ENCODE assay signal across 9 mouse cellular contexts in the genomic region with DNA sequence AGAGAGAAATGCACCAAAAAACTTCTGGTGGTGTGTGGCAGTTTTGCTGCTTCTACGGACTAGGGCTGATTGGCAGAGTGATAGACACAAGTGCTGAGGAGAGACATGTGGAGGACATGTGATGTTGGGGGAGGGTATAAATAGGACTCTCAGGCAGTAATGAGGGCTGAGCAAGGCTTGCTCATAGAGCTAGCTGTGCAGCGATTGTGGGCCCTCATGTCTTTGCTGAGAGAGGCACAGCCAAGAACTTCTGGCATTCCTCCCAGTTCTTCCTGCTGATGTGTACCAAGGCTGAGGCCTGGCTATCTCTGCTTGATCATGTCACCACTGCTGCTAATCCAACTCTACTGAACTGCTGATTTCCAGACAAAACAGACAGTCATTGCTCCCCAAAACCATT.
DNase-seq lines count a peak whose midpoint lies in the region; ATAC-seq lines count a peak whose summit lies in the region.
"Had no signal": no experiment of that assay in that cellular context is flagged by ENCODE, and none has a peak within 500 bp of the region (broad histone marks: within the 10 kb centered on the region; RNA-seq: fewer than 3 reads in every experiment).

No protein-coding gene starts in this region.

- no peaks in the 10 kb centered on the region for H3K36me3 ChIP-seq in hindbrain, embryonic 15.5 days
- H3K36me3 ChIP-seq in hindbrain, embryonic 11.5 days (ENCODE audit: control insufficient read depth, insufficient read depth, low read length) = no peaks in the 10 kb centered on the region
- H3K36me3 ChIP-seq in heart, embryonic 10.5 days = no peaks in the 10 kb centered on the region

- H3K9me3 ChIP-seq in hindbrain, embryonic 15.5 days = no peaks in the 10 kb centered on the region
- H3K9me3 ChIP-seq in hindbrain, embryonic 11.5 days (ENCODE audit: control insufficient read depth, low read length) = no peaks in the 10 kb centered on the region
- H3K9me3 ChIP-seq in heart, embryonic 10.5 days = no peaks in the 10 kb centered on the region

- no peak overlapping the region for H3K27ac ChIP-seq in hindbrain, embryonic 15.5 days (replicated peaks)
- no peak overlapping the region for H3K27ac ChIP-seq in hindbrain, embryonic 11.5 days (ENCODE audit: low read depth, low read length)
- H3K27ac ChIP-seq in heart, embryonic 10.5 days = no peak overlapping the region
- H3K27ac ChIP-seq: macrophage had no signal

- no peaks in the 10 kb centered on the region; the same call in 1 of the 2 replicates for H3K4me1 ChIP-seq in hindbrain, embryonic 15.5 days (replicated peaks)
- no peaks in the 10 kb centered on the region for H3K4me1 ChIP-seq in hindbrain, embryonic 11.5 days (replicated peaks; ENCODE audit: control insufficient read depth, insufficient read depth, low read length)
- H3K4me1 ChIP-seq in heart, embryonic 10.5 days = 0 out of 2 replicates have a peak, but pooled peaks cover 15% of the 10 kb centered on the region

- no peaks in the 10 kb centered on the region for H3K27me3 ChIP-seq in hindbrain, embryonic 15.5 days
- H3K27me3 ChIP-seq in hindbrain, embryonic 11.5 days (ENCODE audit: control insufficient read depth, insufficient read depth, low read length) = no peaks in the 10 kb centered on the region
- H3K27me3 ChIP-seq in heart, embryonic 10.5 days (ENCODE audit: insufficient read depth, poor library complexity, severe bottlenecking) = no peaks in the 10 kb centered on the region

- no peak overlapping the region for H3K4me3 ChIP-seq in hindbrain, embryonic 15.5 days
- H3K4me3 ChIP-seq in hindbrain, embryonic 11.5 days (ENCODE audit: low read depth, low read length) = no peak overlapping the region
- no peak overlapping the region for H3K4me3 ChIP-seq in heart, embryonic 10.5 days

- no peak overlapping the region for H3K9ac ChIP-seq in hindbrain, embryonic 15.5 days
- no peak overlapping the region for H3K9ac ChIP-seq in hindbrain, embryonic 11.5 days (ENCODE audit: low read depth, low read length)

- peak; percentile 80; the same call in 1 of the 2 replicates for ATAC-seq in hindbrain, embryonic 15.5 days (ENCODE audit: low FRiP score, low read depth)
- ATAC-seq in hindbrain, embryonic 11.5 days (ENCODE audit: low FRiP score) = no peak

- no peak for DNase-seq in hindbrain, embryonic 11.5 days (ENCODE audit: low spot score)
- peak; percentile 54 for DNase-seq in urinary bladder, postnatal 14 days (ENCODE audit: low spot score)
- DNase-seq in urinary bladder, adult 2 months (ENCODE audit: low spot score) = no peak
- peak; percentile 58 for DNase-seq in heart, embryonic 10.5 days (ENCODE audit: low spot score)
- DNase-seq in lung, postnatal 14 days = peak; percentile 39
- no peak for DNase-seq in thymus, postnatal 0 days (ENCODE audit: low spot score)
- no peak for DNase-seq in embryo, embryonic 9.5 days (ENCODE audit: extremely low spot score)

- H3K4me2 ChIP-seq in hindbrain, embryonic 15.5 days = no peak overlapping the region
- H3K4me2 ChIP-seq in hindbrain, embryonic 11.5 days (replicated peaks; ENCODE audit: low read depth, low read length) = no peak overlapping the region

- WGBS in hindbrain, embryonic 15.5 days = 77% methylated on average over 2 of the region's 2 CpGs
- 92% methylated on average over 2 of the region's 2 CpGs for WGBS in hindbrain, embryonic 11.5 days
- WGBS in heart, embryonic 10.5 days = 50% methylated on average over 2 of the region's 2 CpGs

Comparison
In these comparisons a context has a peak if more than half of its experiments do, and no peak if none do; other contexts are left out.
1. DNase-seq: peak in urinary bladder, postnatal 14 days (single experiment), heart, embryonic 10.5 days (single experiment) and lung, postnatal 14 days (single experiment); none in hindbrain, embryonic 11.5 days (single experiment), urinary bladder, adult 2 months (single experiment), thymus, postnatal 0 days (single experiment) and embryo, embryonic 9.5 days (single experiment).